Mouse (Mus musculus) erythroid progenitor cell, adult 5-6 weeks (primary cell): ENCODE measurements around the gene Kcnt2. TPM values are rescaled to one million over a fixed set of nuclear protein-coding genes. Genes with fewer than 3 reads are reported as not detected.

ENCODE experiments used
- ATAC-seq: replicated peaks from 2 replicates; pipeline ENCODE4 v1.8.0; 2016; ENCODE audit warnings: moderate number of reproducible peaks, mild to moderate bottlenecking, moderate TSS enrichment, inconsistent platforms; ENCODE audit not compliant: poor library complexity, low FRiP score, severe bottlenecking
- total RNA-seq, 2 experiments: library from RNA; stranded (forward) in 1 of 2; stranded (reverse) in 1 of 2; fragments of 150-400 nt in 1 of 2; fragments of 186-747, 209-891 nt in 1 of 2; gene quantifications; 2 replicates each; pipeline versions ENCODE4 v1.2.3 to v1.2.4; 2015 to 2017; ENCODE audit warnings: low replicate concordance in 2 of 2

Gene Kcnt2
- total RNA-seq, 2 experiments from 2014 or later: not detected

- no peak for ATAC-seq
Observed at GRCm38 (mm10) chr1:140661404-140661787, 415.4 kb downstream of the Kcnt2 start.

Other genes starting within 250 kb of the Kcnt2 start
- gene Cfh, start 62.4 kb upstream of the Kcnt2 start, total RNA-seq (2015; ENCODE audit: low replicate concordance): 0.84 and 1.1 TPM in 2 replicates
- gene Cfh, start 62.4 kb upstream of the Kcnt2 start, total RNA-seq (2017; ENCODE audit: low replicate concordance): 1.4 and 1.8 TPM in 2 replicates